Mouse (Mus musculus) liver, embryonic 14.5 days (tissue): ENCODE measurements around the gene Eva1c. TPM values are rescaled to one million over a fixed set of nuclear protein-coding genes. Genes with fewer than 3 reads are reported as not detected.

Experiments
- ATAC-seq: fragments of 200-750 bp; cut with Nextera tagmentation; 2 replicates; pipeline ENCODE4 v1.8.0; 2017; ENCODE audit warnings: moderate number of reproducible peaks, mild to moderate bottlenecking, moderate library complexity; ENCODE audit not compliant: insufficient read depth
- DNase-seq, 3 experiments: peaks; one replicate each; pipeline ENCODE4 v3.0.0-alpha.2; 2012 to 2013; ENCODE audit warnings: low read depth in 3 of 3, low spot score in 3 of 3
- H3K27ac ChIP-seq: fragments of 300-500 bp; sonication (generic); 2 replicates; pipeline ENCODE4 v1.5.1; 2014; ENCODE audit warnings: moderate library complexity, mild to moderate bottlenecking, control low read depth, inconsistent platforms
- H3K27me3 ChIP-seq: fragments of 300-500 bp; sonication (generic); 2 replicates; pipeline ENCODE4 v1.6.1; 2014; ENCODE audit warnings: mild to moderate bottlenecking, low read length, moderate library complexity; ENCODE audit not compliant: control insufficient read depth, insufficient read depth
- H3K36me3 ChIP-seq: fragments of 300-500 bp; sonication (generic); replicated peaks from 2 replicates; pipeline ENCODE4 v1.6.1; 2014; ENCODE audit warnings: low read depth; ENCODE audit not compliant: control insufficient read depth, insufficient read depth
- H3K4me1 ChIP-seq, 2 experiments: fragments of 200-500 bp in 1 of 2; fragments of 300-500 bp in 1 of 2; sonication (generic) in 1 of 2; replicated peaks; 2 replicates each; pipeline ENCODE4 v1.6.1; 2012 to 2014; ENCODE audit warnings: antibody characterized with exemption in 1 of 2, inconsistent platforms in 1 of 2, low read length in 1 of 2; ENCODE audit not compliant: control insufficient read depth in 2 of 2, insufficient read depth in 2 of 2
- H3K4me2 ChIP-seq: fragments of 300-500 bp; sonication (generic); 2 replicates; pipeline ENCODE4 v1.6.1; 2014; ENCODE audit warnings: low read depth, mild to moderate bottlenecking, control low read depth, moderate library complexity
- H3K4me3 ChIP-seq, 2 experiments: fragments of 200-500 bp in 1 of 2; fragments of 300-500 bp in 1 of 2; sonication (generic) in 1 of 2; 2 replicates each; pipeline ENCODE4 v1.5.1; 2012 to 2014; ENCODE audit warnings: low read depth in 2 of 2, low read length in 2 of 2, mild to moderate bottlenecking in 2 of 2, control low read depth in 1 of 2, inconsistent platforms in 1 of 2, moderate library complexity in 1 of 2; ENCODE audit not compliant: insufficient read depth in 1 of 2
- H3K9ac ChIP-seq: fragments of 300-500 bp; sonication (generic); replicated peaks from 2 replicates; pipeline ENCODE4 v1.6.1; 2014; ENCODE audit warnings: mild to moderate bottlenecking, control low read depth, moderate library complexity
- H3K9me3 ChIP-seq: fragments of 300-500 bp; sonication (generic); 2 replicates; pipeline ENCODE4 v1.6.1; 2016; ENCODE audit warnings: low read length, mixed read lengths; ENCODE audit not compliant: control insufficient read depth
- CTCF ChIP-seq: IDR thresholded peaks from 2 replicates; pipeline ENCODE4 v1.5.1; 2016; ENCODE audit warnings: antibody characterized with exemption, low read depth, control low read depth
- EP300 ChIP-seq: IDR thresholded peaks from 2 replicates; pipeline ENCODE4 v1.6.1; 2016; ENCODE audit warnings: antibody characterized with exemption, low read depth
- WGBS: fragments of 180-500 bp; shearing (Covaris S2); extraction: QIAGEN DNeasy Blood & Tissue Kit; methylation state at CpG from one replicate; pipeline ENCODE4 v1.1.7; 2014; ENCODE audit not compliant: insufficient replicate concordance; 5-methylcytosine and 5-hydroxymethylcytosine counted together
- polyA plus RNA-seq, 2 experiments: library from polyadenylated mRNA; depleted of rRNA in 1 of 2; stranded (reverse) in 1 of 2; unstranded in 1 of 2; fragments of >200 nt; fragmentation: Nextera tagmentation in 1 of 2; extraction: Ambion mirVana in 1 of 2; gene quantifications; 2 replicates each; pipeline versions ENCODE4 v1.2.1 to v1.2.3; 2012 to 2014

Eva1c gene
- polyA plus RNA-seq, 2 experiments, result 0.11 to 0.23 TPM

DNA sequence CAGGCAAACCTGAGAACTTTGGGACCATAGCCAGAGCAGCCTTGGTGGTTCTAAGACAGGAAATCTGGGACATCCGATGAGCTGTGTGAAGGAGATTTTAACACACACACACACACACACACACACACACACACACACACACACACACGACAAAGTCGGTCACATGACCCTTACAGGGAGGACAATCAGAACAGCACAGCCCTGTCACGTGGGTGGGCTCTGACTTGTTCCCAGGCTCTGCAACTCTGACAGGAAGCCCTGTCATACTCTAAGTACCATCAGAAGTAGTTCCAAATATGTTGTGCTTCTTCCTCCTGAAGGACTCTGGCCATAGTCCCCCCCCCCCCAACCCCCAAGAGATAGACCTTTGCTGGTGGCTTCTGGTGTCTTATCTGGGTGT is 74.8 kb downstream of the Eva1c start:
- DNase-seq (no peak), ATAC-seq (no peak)
- Histone ChIP-seq H3K27ac (no peak overlapping the region), H3K36me3 (no peaks in the 10 kb centered on the region), H3K4me3 (no peak overlapping the region), H3K9ac (no peak overlapping the region), H3K4me1 (no peaks in the 10 kb centered on the region), H3K27me3 (no peaks in the 10 kb centered on the region), H3K9me3 (no peaks in the 10 kb centered on the region), H3K4me2 (no peak overlapping the region)
- TF ChIP-seq EP300 (no peak), CTCF (no peak)
- WGBS, result 28% methylated on average over 4 of the region's 4 CpGs

DNA sequence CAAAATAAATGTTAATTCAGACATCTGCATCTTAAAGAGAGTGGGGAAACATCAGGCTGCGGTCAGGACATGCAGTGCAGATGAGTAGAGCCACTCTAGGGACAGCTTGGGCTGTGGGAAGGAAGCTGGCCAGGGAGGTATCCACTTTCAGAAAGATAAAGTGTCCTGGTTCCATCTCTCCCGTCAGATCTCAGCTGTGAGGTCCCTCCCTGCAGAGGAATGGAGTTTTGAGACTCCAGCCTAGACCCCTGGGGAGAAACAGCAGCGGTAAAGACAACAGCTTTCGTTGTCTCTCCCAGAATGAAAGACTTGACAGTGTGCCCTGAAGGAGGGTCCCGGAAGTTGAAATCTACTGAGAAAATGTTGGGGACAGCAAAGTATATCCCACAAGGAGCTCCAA is 76.8 kb downstream of the Eva1c start:
- TF ChIP-seq CTCF (no peak), EP300 (no peak)

DNA sequence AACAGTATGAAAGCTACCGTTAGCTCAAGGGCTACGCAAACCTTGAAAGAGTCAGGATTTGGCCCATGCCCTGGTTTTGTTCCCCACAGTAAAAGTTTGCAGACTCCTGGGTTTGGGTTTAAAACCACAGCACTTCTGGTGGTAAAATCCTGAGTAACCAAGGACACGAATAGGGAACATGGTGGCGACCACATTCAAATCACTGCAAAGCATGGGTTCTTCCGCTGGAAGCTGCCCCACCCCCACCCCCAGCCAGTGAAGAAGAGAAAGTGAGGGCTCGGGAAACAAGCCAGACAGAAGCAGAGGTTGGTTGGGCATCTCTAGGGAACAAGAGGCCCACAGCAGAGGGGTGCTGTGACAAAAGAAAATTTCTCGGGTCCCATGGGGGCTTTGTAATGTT is 80.7 kb downstream of the Eva1c start:
- Histone ChIP-seq H3K9me3 (no peaks in the 10 kb centered on the region), H3K9ac (no peak overlapping the region), H3K4me2 (no peak overlapping the region), H3K27ac (no peak overlapping the region), H3K4me1 (no peaks in the 10 kb centered on the region), H3K27me3 (no peaks in the 10 kb centered on the region), H3K4me3 (no peak overlapping the region), H3K36me3 (no peaks in the 10 kb centered on the region)
- no peak for ATAC-seq
- TF ChIP-seq EP300, result no peak
- no peak for TF ChIP-seq CTCF
- no peak for DNase-seq
- 37% methylated on average over 7 of the region's 7 CpGs for WGBS

More for the DNA sequence above, 76.8 kb downstream of the Eva1c start:
- H3K27ac ChIP-seq, result no peak overlapping the region
- 35% methylated on average over 5 of the region's 5 CpGs for WGBS
- H3K36me3 ChIP-seq, result no peaks in the 10 kb centered on the region
- H3K9me3 ChIP-seq, result no peaks in the 10 kb centered on the region
- H3K4me1 ChIP-seq, result no peaks in the 10 kb centered on the region
- H3K4me2 ChIP-seq, result no peak overlapping the region
- no peak overlapping the region for H3K9ac ChIP-seq
- no peak for ATAC-seq
- H3K27me3 ChIP-seq, result no peaks in the 10 kb centered on the region
- DNase-seq, result no peak
- H3K4me3 ChIP-seq, result no peak overlapping the region

DNA sequence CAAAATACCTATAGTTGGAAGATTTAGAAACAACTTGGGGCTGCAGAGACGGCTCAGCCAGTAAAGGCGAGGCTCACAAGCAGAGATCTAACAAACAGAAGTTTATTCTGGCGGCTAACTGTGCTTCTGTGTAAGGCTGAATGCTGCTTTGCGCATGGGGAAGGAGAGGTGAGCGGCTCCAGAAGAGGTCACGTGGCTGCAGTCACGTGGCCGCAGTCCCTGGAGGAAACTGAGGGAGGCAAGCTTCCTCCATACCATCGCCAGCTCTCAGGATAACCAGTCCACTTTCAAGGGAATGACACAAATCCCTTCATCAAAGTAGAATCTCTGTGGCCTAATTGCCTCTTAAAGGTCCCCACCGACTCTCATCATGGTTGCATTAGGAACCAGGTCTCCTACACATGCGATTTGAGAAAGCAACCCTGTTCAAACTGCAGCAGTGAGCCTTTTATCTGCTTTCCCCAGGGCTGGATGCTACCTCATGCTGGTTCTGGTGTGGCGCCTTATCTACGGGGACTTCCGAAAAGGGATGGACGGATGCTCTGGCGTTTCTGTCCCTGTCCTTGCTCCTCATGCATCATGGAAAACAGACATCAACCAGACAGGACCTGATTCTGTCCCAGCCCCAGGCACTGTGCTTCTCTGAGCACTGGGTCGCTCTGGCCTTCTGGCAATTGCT is 84.5 kb downstream of the Eva1c start:
- ATAC-seq (no peak), DNase-seq (no peak)
- Histone ChIP-seq H3K4me1 (no peaks in the 10 kb centered on the region), H3K9ac (no peak overlapping the region), H3K36me3 (no peaks in the 10 kb centered on the region), H3K9me3 (no peaks in the 10 kb centered on the region), H3K4me3 (no peak overlapping the region), H3K27ac (no peak overlapping the region), H3K4me2 (no peak overlapping the region), H3K27me3 (no peaks in the 10 kb centered on the region)
- TF ChIP-seq CTCF, result no peak
- no peak for TF ChIP-seq EP300
- WGBS, result 56% methylated on average over 17 of the region's 17 CpGs

- H3K27ac ChIP-seq, result no peak overlapping the region
- H3K4me2 ChIP-seq, result no peak overlapping the region
- TF ChIP-seq EP300 (no peak), CTCF (no peak)
- H3K4me1 ChIP-seq, result no peaks in the 10 kb centered on the region
- no peaks in the 10 kb centered on the region for H3K36me3 ChIP-seq
- H3K9ac ChIP-seq, result no peak overlapping the region
- ATAC-seq, result no peak
- DNase-seq, result no peak
- no peaks in the 10 kb centered on the region for H3K9me3 ChIP-seq
- H3K27me3 ChIP-seq, result no peaks in the 10 kb centered on the region; the same call in 1 of the 2 replicates
- 69% methylated on average over 13 of the region's 13 CpGs for WGBS
- no peak overlapping the region for H3K4me3 ChIP-seq
These were observed 85.2 kb downstream of the Eva1c start for GRCm38 (mm10) chr16:90911766-90912165.
